Mouse (Mus musculus): ENCODE results near the gene Zfp846. TPM values are rescaled to one million over a fixed set of nuclear protein-coding genes. Genes with fewer than 3 reads are reported as not detected.
"Not testable (repeated sequence)": the region's sequence is repeated elsewhere in the genome, so short reads cannot be mapped to it uniquely, and the experiment has no call there.

Gene Zfp846
- polyA plus RNA-seq, 1 experiment from 2014 or later: 20.0 TPM

DNA sequence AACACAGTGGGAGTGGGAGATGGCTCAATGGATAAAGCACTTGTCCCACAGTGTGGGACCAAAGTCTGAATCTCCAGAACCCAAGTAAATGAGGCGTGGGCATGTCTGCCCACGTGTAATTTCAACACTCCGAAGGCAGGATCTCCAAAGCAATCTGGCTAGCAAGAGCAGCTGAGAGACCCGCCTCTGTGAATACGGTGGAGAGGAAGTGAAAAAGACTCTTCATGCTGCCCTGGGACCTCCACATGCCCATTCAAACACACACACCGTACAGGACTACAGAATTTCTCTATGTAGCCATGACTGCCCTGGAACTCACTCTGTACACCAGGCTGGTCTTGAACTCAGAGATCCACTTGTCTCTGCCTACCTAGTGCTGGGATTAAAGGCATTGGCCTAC is 20.2 kb downstream of the Zfp846 start:
- Histone ChIP-seq H3K27me3 (ENCODE audit: insufficient read depth, poor library complexity, severe bottlenecking) (no peaks in the 10 kb centered on the region), H3K4me1 (replicated peaks) (0 out of 2 replicates have a peak, but pooled peaks cover under 1% of the 10 kb centered on the region), H3K4me3 (no peak overlapping the region), H3K9me3 (no peaks in the 10 kb centered on the region), H3K27ac (no peak overlapping the region), H3K36me3 (peaks cover 18% of the 10 kb centered on the region)
- no peak for DNase-seq (ENCODE audit: low spot score)
- WGBS: 81% methylated on average over 6 of the region's 6 CpGs

DNA sequence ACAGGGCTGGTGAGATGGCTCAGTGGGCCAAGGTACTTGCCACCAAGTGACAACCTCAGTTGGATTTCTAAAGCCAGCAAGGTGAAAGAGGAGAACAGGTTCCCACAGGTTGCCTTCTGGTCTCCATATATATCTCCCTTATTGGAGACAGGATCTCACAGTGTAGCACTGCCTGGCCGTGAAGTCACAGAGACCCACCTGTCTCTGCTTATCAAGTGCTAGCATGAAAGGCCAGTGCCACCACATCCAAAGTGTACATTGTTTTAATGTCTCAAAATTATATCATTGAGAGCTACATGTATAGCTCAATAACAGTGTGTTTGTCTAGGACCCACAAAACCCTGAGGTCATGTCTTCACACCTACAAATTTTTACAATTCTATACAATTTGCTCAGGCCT is 25.2 kb downstream of the Zfp846 start:
- H3K4me3 ChIP-seq: peak overlapping the region; percentile 83; the same call in 1 of the 2 replicates
- peaks cover 4% of the 10 kb centered on the region; the same call in 1 of the 2 replicates for H3K9me3 ChIP-seq
- H3K27me3 ChIP-seq (ENCODE audit: insufficient read depth, poor library complexity, severe bottlenecking): no peaks in the 10 kb centered on the region
- peaks cover 9% of the 10 kb centered on the region for H3K4me1 ChIP-seq (replicated peaks)
- peaks cover 20% of the 10 kb centered on the region for H3K36me3 ChIP-seq
- H3K27ac ChIP-seq: peak overlapping the region; percentile 99; the same call in 1 of the 2 replicates
- 98% methylated on average over 1 of the region's 1 CpGs for WGBS
- DNase-seq (ENCODE audit: low spot score): no peak

GRCm38 (mm10) chr9:20607100-20607974 is 26.2 kb downstream of the Zfp846 start:
- peak overlapping the region; percentile 99 for H3K27ac ChIP-seq
- WGBS: under 1% methylated on average over 57 of the region's 57 CpGs
- peak; percentile 92 for DNase-seq (ENCODE audit: low spot score)
- H3K9me3 ChIP-seq: peaks cover 4% of the 10 kb centered on the region; the same call in 1 of the 2 replicates
- H3K27me3 ChIP-seq (ENCODE audit: insufficient read depth, poor library complexity, severe bottlenecking): no peaks in the 10 kb centered on the region
- peaks cover 9% of the 10 kb centered on the region for H3K4me1 ChIP-seq (replicated peaks)
- H3K36me3 ChIP-seq: peaks cover 17% of the 10 kb centered on the region
- peak overlapping the region; percentile 83 for H3K4me3 ChIP-seq

GRCm38 (mm10) chr9:20609831-20610464 is 28.9 kb downstream of the Zfp846 start:
- Histone ChIP-seq H3K27me3 (ENCODE audit: insufficient read depth, poor library complexity, severe bottlenecking) (no peaks in the 10 kb centered on the region), H3K27ac (no peak overlapping the region), H3K9me3 (peaks cover 4% of the 10 kb centered on the region; the same call in 1 of the 2 replicates), H3K36me3 (peaks cover 17% of the 10 kb centered on the region), H3K4me3 (no peak overlapping the region), H3K4me1 (replicated peaks) (peaks cover 9% of the 10 kb centered on the region)
- DNase-seq (ENCODE audit: low spot score): no peak
- 88% methylated on average over 5 of the region's 5 CpGs for WGBS

DNA sequence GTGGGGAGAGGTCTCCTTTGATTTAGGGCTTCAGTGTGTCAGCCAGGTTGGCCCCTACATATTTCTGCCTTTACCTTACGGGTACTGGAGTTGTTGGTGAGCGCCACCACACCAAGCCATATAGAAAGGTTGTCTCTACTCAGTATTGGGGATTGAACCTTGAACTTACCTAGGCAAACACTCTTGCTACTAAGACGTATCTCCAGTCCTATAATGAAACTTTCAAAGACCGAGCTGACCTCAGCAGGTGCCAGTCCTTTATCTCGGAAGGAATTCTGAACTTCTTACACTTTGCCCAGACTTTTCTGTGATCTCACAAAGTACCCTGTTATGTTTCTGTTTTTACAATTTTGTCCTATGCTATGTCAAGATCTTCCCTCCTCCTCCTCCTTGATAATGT is 30.9 kb downstream of the Zfp846 start:
- DNase-seq (ENCODE audit: low spot score): no peak
- Histone ChIP-seq H3K27me3 (ENCODE audit: insufficient read depth, poor library complexity, severe bottlenecking) (no peaks in the 10 kb centered on the region), H3K36me3 (peaks cover 17% of the 10 kb centered on the region), H3K4me3 (no peak overlapping the region), H3K4me1 (replicated peaks) (peaks cover 2% of the 10 kb centered on the region), H3K9me3 (peaks cover 4% of the 10 kb centered on the region; the same call in 1 of the 2 replicates), H3K27ac (no peak overlapping the region)
- WGBS: 84% methylated on average over 5 of the region's 5 CpGs

GRCm38 (mm10) chr9:20616685-20617084 is 35.6 kb downstream of the Zfp846 start:
- Histone ChIP-seq H3K4me3 (no peak overlapping the region), H3K36me3 (no peaks in the 10 kb centered on the region), H3K9me3 (no peaks in the 10 kb centered on the region), H3K27me3 (ENCODE audit: insufficient read depth, poor library complexity, severe bottlenecking) (no peaks in the 10 kb centered on the region), H3K4me1 (replicated peaks) (no peaks in the 10 kb centered on the region), H3K27ac (no peak overlapping the region)
- 90% methylated on average over 2 of the region's 2 CpGs for WGBS
- DNase-seq (ENCODE audit: low spot score): no peak

DNA sequence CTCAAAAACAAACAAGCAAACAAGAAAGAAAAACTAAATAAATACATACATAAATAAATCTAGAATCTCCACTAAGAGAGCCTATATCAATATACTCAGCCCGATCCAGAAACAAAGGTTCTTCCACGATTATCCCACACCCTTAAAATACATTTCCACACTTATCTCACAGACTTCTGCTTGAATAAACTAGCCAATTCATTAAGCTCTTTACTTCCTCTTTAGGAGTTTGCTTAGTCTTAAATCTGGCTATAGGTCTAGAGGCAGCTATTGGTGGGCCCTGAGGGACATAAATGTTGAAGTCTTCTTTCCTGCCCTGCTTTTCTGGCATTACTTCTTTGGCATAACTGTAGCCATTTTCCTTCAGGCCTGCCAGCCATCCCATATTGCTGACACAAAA is 50.2 kb downstream of the Zfp846 start:
- no peaks in the 10 kb centered on the region for H3K27me3 ChIP-seq (ENCODE audit: insufficient read depth, poor library complexity, severe bottlenecking)
- H3K27ac ChIP-seq: no peak overlapping the region
- DNase-seq (ENCODE audit: low spot score): no peak
- no peaks in the 10 kb centered on the region for H3K9me3 ChIP-seq
- WGBS: 91% methylated on average over 2 of the region's 2 CpGs
- H3K4me1 ChIP-seq (replicated peaks): no peaks in the 10 kb centered on the region
- H3K36me3 ChIP-seq: no peaks in the 10 kb centered on the region; the same call in 1 of the 2 replicates
- no peak overlapping the region for H3K4me3 ChIP-seq

- DNase-seq (ENCODE audit: low spot score); H3K4me1 ChIP-seq (replicated peaks); H3K9me3 ChIP-seq: not testable (repeated sequence)
Observed at GRCm38 (mm10) chr9:20635676-20636075, 54.6 kb downstream of the Zfp846 start.

DNA sequence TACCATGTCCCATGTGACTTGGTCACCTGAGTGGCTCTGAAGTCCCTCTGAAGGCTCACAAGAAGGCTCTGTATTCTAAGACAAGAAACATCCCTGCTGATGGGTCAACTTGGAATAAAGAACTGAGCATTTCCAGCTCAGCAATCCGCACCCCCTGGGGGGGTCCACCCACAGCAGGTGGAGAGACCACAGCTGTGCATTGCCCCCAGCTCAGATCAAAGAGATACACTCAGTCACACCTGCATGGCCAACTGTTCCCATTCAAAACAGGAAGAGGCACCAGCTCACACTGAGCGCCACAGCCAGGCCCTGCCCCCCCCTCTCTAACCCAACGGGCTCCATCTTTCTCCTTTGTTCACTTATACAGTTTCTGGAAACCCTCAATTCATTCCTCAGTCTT is 55.2 kb downstream of the Zfp846 start:
- Histone ChIP-seq H3K27ac (no peak overlapping the region), H3K4me3 (no peak overlapping the region), H3K4me1 (replicated peaks) (peaks cover 8% of the 10 kb centered on the region), H3K27me3 (ENCODE audit: insufficient read depth, poor library complexity, severe bottlenecking) (no peaks in the 10 kb centered on the region), H3K36me3 (peaks cover 30% of the 10 kb centered on the region), H3K9me3 (no peaks in the 10 kb centered on the region)
- DNase-seq (ENCODE audit: low spot score): no peak
- 80% methylated on average over 3 of the region's 3 CpGs for WGBS

More at GRCm38 (mm10) chr9:20635676-20636075, 54.6 kb downstream of the Zfp846 start:
- not testable (repeated sequence) for H3K4me3 ChIP-seq; H3K27me3 ChIP-seq (ENCODE audit: insufficient read depth, poor library complexity, severe bottlenecking); H3K27ac ChIP-seq
- 92% methylated on average over 8 of the region's 8 CpGs for WGBS
- peaks cover 30% of the 10 kb centered on the region for H3K36me3 ChIP-seq

DNA sequence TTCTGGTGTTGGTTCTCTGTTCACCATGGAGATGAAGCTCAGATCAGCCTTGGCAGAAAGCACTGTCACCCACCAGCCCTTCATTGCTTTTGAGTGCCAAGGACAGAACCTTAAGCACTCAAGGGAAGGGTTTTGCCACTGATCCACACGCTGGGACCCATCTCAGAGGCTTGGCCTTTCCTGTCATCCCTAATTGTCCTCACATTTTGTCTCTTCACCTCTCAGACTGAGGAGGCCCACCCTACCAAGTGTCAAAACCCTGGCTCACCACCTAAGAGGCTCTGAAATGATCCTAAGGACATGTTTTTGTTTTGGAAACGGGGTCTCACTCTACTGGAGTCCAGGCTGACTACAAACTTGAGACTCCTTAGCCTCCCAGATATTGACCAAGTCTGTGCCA is 55.7 kb downstream of the Zfp846 start:
- H3K27me3 ChIP-seq (ENCODE audit: insufficient read depth, poor library complexity, severe bottlenecking): no peaks in the 10 kb centered on the region
- peaks cover 30% of the 10 kb centered on the region for H3K36me3 ChIP-seq
- H3K9me3 ChIP-seq: no peaks in the 10 kb centered on the region
- 87% methylated on average over 2 of the region's 2 CpGs for WGBS
- DNase-seq (ENCODE audit: low spot score): no peak
- H3K4me3 ChIP-seq: no peak overlapping the region
- no peak overlapping the region for H3K27ac ChIP-seq
- H3K4me1 ChIP-seq (replicated peaks): peaks cover 13% of the 10 kb centered on the region

GRCm38 (mm10) chr9:20638552-20638951 is 57.5 kb downstream of the Zfp846 start:
- Histone ChIP-seq H3K27ac (no peak overlapping the region), H3K27me3 (ENCODE audit: insufficient read depth, poor library complexity, severe bottlenecking) (no peaks in the 10 kb centered on the region), H3K36me3 (peaks cover 30% of the 10 kb centered on the region), H3K9me3 (0 out of 2 replicates have a peak, but pooled peaks cover 3% of the 10 kb centered on the region), H3K4me3 (no peak overlapping the region), H3K4me1 (replicated peaks) (peaks cover 21% of the 10 kb centered on the region)
- 96% methylated on average over 19 of the region's 19 CpGs for WGBS
- no peak for DNase-seq (ENCODE audit: low spot score)

GRCm38 (mm10) chr9:20639486-20639885 is 58.4 kb downstream of the Zfp846 start:
- Histone ChIP-seq H3K36me3 (peaks cover 30% of the 10 kb centered on the region), H3K4me1 (replicated peaks) (peaks cover 26% of the 10 kb centered on the region), H3K9me3 (0 out of 2 replicates have a peak, but pooled peaks cover 3% of the 10 kb centered on the region), H3K27ac (no peak overlapping the region), H3K27me3 (ENCODE audit: insufficient read depth, poor library complexity, severe bottlenecking) (no peaks in the 10 kb centered on the region), H3K4me3 (no peak overlapping the region)
- no peak for DNase-seq (ENCODE audit: low spot score)
- WGBS: 92% methylated on average over 4 of the region's 4 CpGs

DNA sequence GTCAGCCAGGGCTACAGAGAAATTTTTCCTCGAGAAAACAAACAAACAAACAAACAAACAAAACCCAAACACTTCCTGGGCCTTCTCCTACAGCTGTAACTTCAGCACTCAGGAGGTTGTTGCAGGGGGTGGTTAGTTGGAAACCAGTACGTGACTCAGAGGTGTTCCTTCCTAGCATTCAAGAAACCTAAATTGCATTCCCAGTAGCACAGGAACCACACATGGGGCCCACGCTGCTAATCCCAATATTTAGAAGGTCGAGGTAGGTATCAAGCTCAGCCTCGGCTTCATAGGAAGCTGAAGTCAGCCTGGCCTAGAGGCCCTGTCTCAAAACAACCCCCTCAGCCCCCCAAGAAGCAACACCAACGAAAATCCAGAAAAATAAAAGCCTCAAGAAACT is 60.4 kb downstream of the Zfp846 start:
- no peak for DNase-seq (ENCODE audit: low spot score)
- H3K27ac ChIP-seq: peak overlapping the region; percentile 94
- H3K9me3 ChIP-seq: 0 out of 2 replicates have a peak, but pooled peaks cover 3% of the 10 kb centered on the region
- no peaks in the 10 kb centered on the region for H3K27me3 ChIP-seq (ENCODE audit: insufficient read depth, poor library complexity, severe bottlenecking)
- peak overlapping the region; percentile 93 for H3K4me3 ChIP-seq
- 31% methylated on average over 6 of the region's 6 CpGs for WGBS
- peaks cover 33% of the 10 kb centered on the region for H3K4me1 ChIP-seq (replicated peaks)
- peaks cover 36% of the 10 kb centered on the region for H3K36me3 ChIP-seq

Data from hindbrain, embryonic 10.5 days (tissue).